Mouse (Mus musculus): Measurements from ENCODE around the gene Klhdc9. TPM values are rescaled to one million over a fixed set of nuclear protein-coding genes. Genes with fewer than 3 reads are reported as not detected.

Gene Klhdc9
- 1 to 10 TPM in 1 of 3 experiments, under 1 TPM in 1, not detected in 1; 0.54 to 1.4 TPM for polyA plus RNA-seq (2017; shearing (Covaris generic))

- ATAC-seq, result peak; percentile 88
Observed at GRCm38 (mm10) chr1:171360656-171361055, at the start of gene Klhdc9. TSS of gene Klhdc9 (minus strand) at chr1:171360798.

- ATAC-seq, result no peak
Observed at GRCm38 (mm10) chr1:171410231-171410630, 49.6 kb upstream of the Klhdc9 start.

- ATAC-seq, result no peak
Observed at GRCm38 (mm10) chr1:171407263-171407662, 46.7 kb upstream of the Klhdc9 start.

GRCm38 (mm10) chr1:171402991-171403390, 42.4 kb upstream of the Klhdc9 start:
- no peak for ATAC-seq

GRCm38 (mm10) chr1:171401821-171402220, 41.2 kb upstream of the Klhdc9 start:
- ATAC-seq, result no peak

GRCm38 (mm10) chr1:171390101-171390500, 29.5 kb upstream of the Klhdc9 start:
- peak; percentile 75 for ATAC-seq

- ATAC-seq, result peak; percentile 88
Observed at GRCm38 (mm10) chr1:171388376-171389102, 27.9 kb upstream of the Klhdc9 start, which contains the start of gene Arhgap30. TSS of gene Arhgap30 (plus strand) at chr1:171388954.

GRCm38 (mm10) chr1:171387099-171387498, 26.5 kb upstream of the Klhdc9 start:
- ATAC-seq, result no peak

- no peak for ATAC-seq
Observed at GRCm38 (mm10) chr1:171385171-171385570, 24.6 kb upstream of the Klhdc9 start.

- no peak for ATAC-seq
Observed at GRCm38 (mm10) chr1:171384361-171384760, 23.8 kb upstream of the Klhdc9 start.

- ATAC-seq, result no peak
Observed at GRCm38 (mm10) chr1:171382096-171382620, 21.6 kb upstream of the Klhdc9 start.

GRCm38 (mm10) chr1:171379935-171380599, 19.5 kb upstream of the Klhdc9 start:
- peak; percentile 99 for ATAC-seq

- ATAC-seq, result no peak
Observed at GRCm38 (mm10) chr1:171378298-171378697, 17.7 kb upstream of the Klhdc9 start.

GRCm38 (mm10) chr1:171375646-171376097, 15.1 kb upstream of the Klhdc9 start:
- no peak for ATAC-seq

- ATAC-seq, result no peak
Observed at GRCm38 (mm10) chr1:171373946-171374345, 13.3 kb upstream of the Klhdc9 start.

- no peak for ATAC-seq
Observed at GRCm38 (mm10) chr1:171372880-171373279, 12.3 kb upstream of the Klhdc9 start.

- no peak for ATAC-seq
Observed at GRCm38 (mm10) chr1:171369845-171370556, 9.4 kb upstream of the Klhdc9 start, which contains the start of gene Nectin4. TSS of gene Nectin4 (plus strand) at chr1:171370099.

GRCm38 (mm10) chr1:171365934-171366333, 5.3 kb upstream of the Klhdc9 start:
- ATAC-seq, result no peak

GRCm38 (mm10) chr1:171361106-171362103, 807 bp upstream of the Klhdc9 start:
- ATAC-seq, result peak; percentile 71

GRCm38 (mm10) chr1:171360253-171360652, 345 bp downstream of the Klhdc9 start:
- ATAC-seq, result no peak

GRCm38 (mm10) chr1:171358421-171358820, 2.2 kb downstream of the Klhdc9 start:
- peak; percentile 37 for ATAC-seq
